Mouse (Mus musculus): ENCODE measurements around the gene Slc25a28. TPM values are rescaled to one million over a fixed set of nuclear protein-coding genes. Genes with fewer than 3 reads are reported as not detected.

Gene Slc25a28
- total and polyA plus RNA-seq, 2 experiments from 2014 or later = 15.5 to 48.3 TPM

- 50% methylated on average over 12 of the region's 12 CpGs for WGBS
- peak; percentile 74 for DNase-seq (ENCODE audit: low spot score)
- ATAC-seq (ENCODE audit: low FRiP score) = no peak
- peak; percentile 90 for TF ChIP-seq CTCF (IDR thresholded peaks at IDR 0.05)
- Histone ChIP-seq H3K4me3 (ENCODE audit: low read depth, low read length) (no peak overlapping the region), H3K4me1 (ENCODE audit: insufficient read depth, low read length) (no peaks in the 10 kb centered on the region), H3K27ac (ENCODE audit: low read depth, low read length) (no peak overlapping the region), H3K27me3 (ENCODE audit: insufficient read depth, low read length) (no peaks in the 10 kb centered on the region), H3K9me3 (ENCODE audit: low read length) (no peaks in the 10 kb centered on the region), H3K9ac (replicated peaks; ENCODE audit: low read length, poor library complexity, severe bottlenecking) (no peak overlapping the region), H3K4me2 (ENCODE audit: low read depth, low read length, poor library complexity, severe bottlenecking) (no peak overlapping the region), H3K36me3 (ENCODE audit: insufficient read depth, low read length) (peaks cover 21% of the 10 kb centered on the region)
Observed at GRCm38 (mm10) chr19:43665441-43666048, 9.1 kb downstream of the Slc25a28 start.

- 88% methylated on average over 8 of the region's 8 CpGs for WGBS
- ATAC-seq (ENCODE audit: low FRiP score) = no peak
Observed at GRCm38 (mm10) chr19:43663471-43663870, 11.2 kb downstream of the Slc25a28 start.

GRCm38 (mm10) chr19:43662176-43662967, 12.3 kb downstream of the Slc25a28 start:
- Histone ChIP-seq H3K9me3 (ENCODE audit: low read length) (no peaks in the 10 kb centered on the region), H3K27me3 (ENCODE audit: insufficient read depth, low read length) (no peaks in the 10 kb centered on the region), H3K4me3 (ENCODE audit: low read depth, low read length) (no peak overlapping the region), H3K27ac (ENCODE audit: low read depth, low read length) (no peak overlapping the region), H3K9ac (replicated peaks; ENCODE audit: low read length, poor library complexity, severe bottlenecking) (no peak overlapping the region), H3K4me2 (ENCODE audit: low read depth, low read length, poor library complexity, severe bottlenecking) (no peak overlapping the region), H3K36me3 (ENCODE audit: insufficient read depth, low read length) (peaks cover 21% of the 10 kb centered on the region), H3K4me1 (ENCODE audit: insufficient read depth, low read length) (no peaks in the 10 kb centered on the region)
- peak; percentile 66 for TF ChIP-seq CTCF (IDR thresholded peaks at IDR 0.05)
- 34% methylated on average over 19 of the region's 19 CpGs for whole genome bisulfite sequencing
- 0 out of 2 replicates have a peak, but pooled peaks have one; percentile 35 for ATAC-seq (ENCODE audit: low FRiP score)
- peak; percentile 61 for DNase-seq (ENCODE audit: low spot score)

More at GRCm38 (mm10) chr19:43663471-43663870, 11.2 kb downstream of the Slc25a28 start:
- no peak for TF ChIP-seq CTCF (IDR thresholded peaks at IDR 0.05)
- H3K4me3 ChIP-seq (ENCODE audit: low read depth, low read length) = no peak overlapping the region
- DNase-seq (ENCODE audit: low spot score) = no peak
- no peak overlapping the region for H3K27ac ChIP-seq (ENCODE audit: low read depth, low read length)
- H3K4me1 ChIP-seq (ENCODE audit: insufficient read depth, low read length) = no peaks in the 10 kb centered on the region
- H3K27me3 ChIP-seq (ENCODE audit: insufficient read depth, low read length) = no peaks in the 10 kb centered on the region
- H3K9ac ChIP-seq (replicated peaks; ENCODE audit: low read length, poor library complexity, severe bottlenecking) = no peak overlapping the region
- H3K36me3 ChIP-seq (ENCODE audit: insufficient read depth, low read length) = peaks cover 21% of the 10 kb centered on the region
- H3K4me2 ChIP-seq (ENCODE audit: low read depth, low read length, poor library complexity, severe bottlenecking) = no peak overlapping the region
- no peaks in the 10 kb centered on the region for H3K9me3 ChIP-seq (ENCODE audit: low read length)

GRCm38 (mm10) chr19:43660774-43661173, 13.9 kb downstream of the Slc25a28 start:
- Histone ChIP-seq H3K4me3 (ENCODE audit: low read depth, low read length) (no peak overlapping the region), H3K4me2 (ENCODE audit: low read depth, low read length, poor library complexity, severe bottlenecking) (no peak overlapping the region), H3K27ac (ENCODE audit: low read depth, low read length) (no peak overlapping the region), H3K4me1 (ENCODE audit: insufficient read depth, low read length) (no peaks in the 10 kb centered on the region), H3K27me3 (ENCODE audit: insufficient read depth, low read length) (no peaks in the 10 kb centered on the region), H3K9me3 (ENCODE audit: low read length) (no peaks in the 10 kb centered on the region), H3K36me3 (ENCODE audit: insufficient read depth, low read length) (peaks cover 16% of the 10 kb centered on the region), H3K9ac (replicated peaks; ENCODE audit: low read length, poor library complexity, severe bottlenecking) (no peak overlapping the region)
- ATAC-seq (ENCODE audit: low FRiP score) (no peak), DNase-seq (ENCODE audit: low spot score) (no peak)
- WGBS = 86% methylated on average over 9 of the region's 9 CpGs
- TF ChIP-seq CTCF (IDR thresholded peaks at IDR 0.05) = no peak

DNA sequence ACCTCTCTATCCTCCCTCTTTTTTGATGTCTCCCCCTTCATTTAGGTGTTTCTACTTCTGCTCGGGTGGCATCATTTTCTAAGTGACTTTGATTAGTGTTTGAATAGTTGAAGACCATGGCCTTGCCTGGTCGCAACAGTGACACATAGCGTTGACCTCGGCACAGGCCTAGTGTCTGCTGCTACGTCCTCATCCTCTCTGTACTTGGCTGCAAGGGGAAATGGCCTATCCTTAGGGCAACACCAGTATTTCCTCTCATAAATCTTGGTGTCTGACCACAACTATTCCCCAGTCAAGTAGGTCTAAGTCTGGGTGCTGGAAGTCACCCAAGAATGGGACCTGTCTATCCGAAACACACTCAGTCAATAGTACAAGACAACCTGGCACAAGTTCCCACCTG, 15.0 kb downstream of the Slc25a28 start:
- Histone ChIP-seq H3K4me2 (ENCODE audit: low read depth, low read length, poor library complexity, severe bottlenecking) (no peak overlapping the region), H3K36me3 (ENCODE audit: insufficient read depth, low read length) (peaks cover 16% of the 10 kb centered on the region), H3K4me3 (ENCODE audit: low read depth, low read length) (no peak overlapping the region), H3K27ac (ENCODE audit: low read depth, low read length) (no peak overlapping the region), H3K27me3 (ENCODE audit: insufficient read depth, low read length) (no peaks in the 10 kb centered on the region), H3K9me3 (ENCODE audit: low read length) (no peaks in the 10 kb centered on the region), H3K4me1 (ENCODE audit: insufficient read depth, low read length) (no peaks in the 10 kb centered on the region), H3K9ac (replicated peaks; ENCODE audit: low read length, poor library complexity, severe bottlenecking) (no peak overlapping the region)
- 91% methylated on average over 6 of the region's 6 CpGs for WGBS
- DNase-seq (ENCODE audit: low spot score) = no peak
- no peak for TF ChIP-seq CTCF (IDR thresholded peaks at IDR 0.05)
- no peak for ATAC-seq (ENCODE audit: low FRiP score)

All from midbrain, postnatal 0 days (tissue).